Mouse (Mus musculus): ENCODE measurements at regions not wholly inside any gene's neighbourhood (a gene's known extent, or its start where the extent isn't known, plus 50 kb on each side); places are given as distances from the start of the nearest gene placed in this dataset.
A peak's percentile ranks its signal among the peaks of the same experiment; 100 is the strongest.

- no peak for DNase-seq (ENCODE audit: extremely low spot score)
Observed at GRCm38 (mm10) chr14:8946851-8947625, 281.0 kb upstream of the 4930452B06Rik start.

- peak; percentile 59 for DNase-seq (ENCODE audit: extremely low spot score)
Observed at GRCm38 (mm10) chr14:8935121-8935520, 269.1 kb upstream of the 4930452B06Rik start.
